Mouse (Mus musculus): Measurements from ENCODE around the gene Fcer2a. TPM values are rescaled to one million over a fixed set of nuclear protein-coding genes. Genes with fewer than 3 reads are reported as not detected.

The Fcer2a gene
- polyA plus RNA-seq (2015; fragmentation: Nextera tagmentation; extraction: Ambion mirVana): 0.08 and 0.09 TPM in 2 replicates

DNA sequence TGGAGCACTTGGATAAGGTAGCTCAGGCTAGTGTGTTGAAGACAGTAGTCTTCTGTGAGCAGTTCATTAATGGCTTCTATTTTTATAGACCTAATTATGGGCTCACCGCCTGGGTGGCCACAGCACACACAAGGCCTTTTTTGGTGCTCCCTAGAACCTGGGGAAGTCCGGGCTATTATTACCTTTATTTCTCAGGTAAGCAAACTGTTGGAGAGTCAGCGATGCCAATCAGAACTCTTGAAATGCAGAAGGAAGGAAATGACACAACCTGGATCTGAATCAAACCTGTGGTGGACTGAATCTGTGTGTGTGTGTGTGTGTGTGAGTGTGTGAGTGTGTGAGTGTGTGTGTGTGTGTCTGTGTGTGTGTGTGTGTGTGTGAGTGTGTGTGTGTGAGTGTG lies at the start of gene Fcer2a:
Gene Fcer2a (minus strand): TSS at position 55 of the 400 bp plus-strand sequence.
- Histone ChIP-seq H3K4me1 (replicated peaks) (no peaks in the 10 kb centered on the region), H3K27me3 (replicated peaks) (no peaks in the 10 kb centered on the region), H3K4me3 (replicated peaks) (no peak within 1 kb of the TSS), H3K4me2 (replicated peaks) (no peak within 1 kb of the TSS), H3K9ac (no peak within 1 kb of the TSS), H3K9me3 (no peaks in the 10 kb centered on the region), H3K36me3 (no peaks in the 10 kb centered on the region), H3K27ac (no peak within 1 kb of the TSS)
- WGBS: 81% methylated on average over 3 of the region's 3 CpGs
- no peak for ATAC-seq

DNA sequence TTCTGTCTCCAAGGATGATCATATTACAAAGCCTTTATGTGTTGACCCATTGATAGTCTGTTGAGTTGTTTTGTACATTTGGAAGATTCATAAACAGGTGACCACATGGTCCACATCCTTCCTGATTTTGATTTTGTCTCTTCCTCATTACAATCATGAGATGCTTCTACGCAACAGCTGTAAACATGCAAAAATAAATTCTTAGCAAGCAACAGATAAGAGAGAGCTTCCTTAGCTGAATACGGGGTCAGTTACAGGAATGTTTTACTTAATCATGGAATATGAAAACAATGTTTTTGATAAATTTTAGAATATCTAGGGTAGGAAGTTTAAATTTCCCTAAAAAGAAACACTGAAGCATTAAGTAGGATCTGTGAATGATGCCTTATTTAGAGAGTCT lies 43.0 kb upstream of the Fcer2a start:
- H3K36me3 ChIP-seq: no peaks in the 10 kb centered on the region
- no peaks in the 10 kb centered on the region for H3K9me3 ChIP-seq
- H3K27ac ChIP-seq: no peak overlapping the region
- ATAC-seq: no peak
- 87% methylated on average over 2 of the region's 2 CpGs for WGBS
- H3K4me1 ChIP-seq (replicated peaks): no peaks in the 10 kb centered on the region
- H3K27me3 ChIP-seq (replicated peaks): no peaks in the 10 kb centered on the region
- H3K4me2 ChIP-seq (replicated peaks): no peak overlapping the region
- no peak overlapping the region for H3K4me3 ChIP-seq (replicated peaks)
- no peak overlapping the region for H3K9ac ChIP-seq

DNA sequence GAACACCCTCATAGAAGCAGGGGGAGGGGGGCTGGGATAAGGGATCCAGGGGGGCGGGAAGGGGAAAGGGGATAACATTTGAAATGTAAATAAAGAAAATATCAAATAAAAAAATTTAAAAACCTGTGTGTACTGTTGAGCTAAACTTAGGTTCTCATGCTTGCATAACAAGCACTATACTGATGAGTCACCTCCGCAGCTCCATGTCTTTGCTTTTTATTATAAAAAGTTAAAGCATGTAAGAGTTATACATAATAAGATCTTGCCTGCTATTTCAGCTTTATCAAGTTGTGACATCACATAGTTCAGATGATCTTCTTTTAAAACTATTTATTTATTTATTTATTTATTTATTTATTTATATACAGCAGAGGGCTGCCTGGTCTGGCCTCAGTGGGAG lies 41.6 kb upstream of the Fcer2a start:
- Histone ChIP-seq H3K4me2 (replicated peaks) (no peak overlapping the region), H3K4me3 (replicated peaks) (no peak overlapping the region), H3K36me3 (no peaks in the 10 kb centered on the region), H3K4me1 (replicated peaks) (no peaks in the 10 kb centered on the region), H3K27ac (no peak overlapping the region), H3K9me3 (no peaks in the 10 kb centered on the region), H3K9ac (no peak overlapping the region), H3K27me3 (replicated peaks) (no peaks in the 10 kb centered on the region)
- WGBS: 96% methylated on average over 2 of the region's 2 CpGs
- no peak for ATAC-seq

DNA sequence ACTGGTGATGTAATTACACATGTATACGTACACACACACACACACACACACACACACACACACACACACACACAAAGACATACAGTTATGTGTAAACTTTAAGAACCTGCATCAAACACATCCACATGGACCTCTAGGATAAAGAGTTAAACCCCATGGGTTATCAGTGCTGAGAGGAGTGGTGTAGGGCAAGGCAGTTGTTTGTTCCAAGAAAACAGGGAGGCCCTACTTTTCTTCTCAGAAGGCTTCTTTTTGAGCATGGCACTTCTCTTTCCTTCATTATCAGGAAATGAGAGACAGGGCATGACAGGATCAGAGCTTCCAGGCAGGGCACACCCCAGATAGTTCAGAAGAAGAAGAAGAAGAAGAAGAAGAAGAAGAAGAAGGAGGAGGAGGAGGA lies 40.1 kb upstream of the Fcer2a start:
- no peak overlapping the region for H3K9ac ChIP-seq
- H3K4me3 ChIP-seq (replicated peaks): no peak overlapping the region
- H3K36me3 ChIP-seq: no peaks in the 10 kb centered on the region
- H3K4me1 ChIP-seq (replicated peaks): no peaks in the 10 kb centered on the region
- no peak for ATAC-seq
- WGBS: 60% methylated on average over 1 of the region's 1 CpGs
- H3K27ac ChIP-seq: no peak overlapping the region
- no peaks in the 10 kb centered on the region for H3K27me3 ChIP-seq (replicated peaks)
- no peaks in the 10 kb centered on the region for H3K9me3 ChIP-seq
- H3K4me2 ChIP-seq (replicated peaks): no peak overlapping the region

DNA sequence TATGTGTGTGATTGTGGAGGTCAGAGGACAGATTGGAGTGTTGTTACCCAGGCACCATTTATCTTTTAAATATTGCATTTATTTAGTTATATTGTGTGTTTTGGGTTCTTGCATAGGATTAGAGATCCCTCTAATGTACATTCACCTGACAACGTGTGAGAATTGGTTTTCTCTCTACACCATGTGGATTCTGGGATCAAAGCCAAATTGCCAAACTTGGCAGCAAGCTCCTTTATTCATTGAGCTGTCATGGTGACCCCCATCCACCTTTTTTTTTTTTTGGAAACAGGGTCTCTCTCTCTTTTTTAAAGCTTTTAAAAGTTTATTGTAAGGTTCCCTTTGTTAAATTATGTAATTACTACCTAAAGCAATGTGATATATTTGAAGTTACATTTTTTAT lies 27.1 kb upstream of the Fcer2a start:
- H3K9me3 ChIP-seq: no peaks in the 10 kb centered on the region
- H3K4me1 ChIP-seq (replicated peaks): no peaks in the 10 kb centered on the region
- no peak overlapping the region for H3K27ac ChIP-seq
- no peaks in the 10 kb centered on the region for H3K27me3 ChIP-seq (replicated peaks)
- ATAC-seq: no peak
- H3K4me2 ChIP-seq (replicated peaks): no peak overlapping the region
- no peaks in the 10 kb centered on the region for H3K36me3 ChIP-seq
- no peak overlapping the region for H3K4me3 ChIP-seq (replicated peaks)
- no peak overlapping the region for H3K9ac ChIP-seq
- 29% methylated on average over 1 of the region's 1 CpGs for WGBS

DNA sequence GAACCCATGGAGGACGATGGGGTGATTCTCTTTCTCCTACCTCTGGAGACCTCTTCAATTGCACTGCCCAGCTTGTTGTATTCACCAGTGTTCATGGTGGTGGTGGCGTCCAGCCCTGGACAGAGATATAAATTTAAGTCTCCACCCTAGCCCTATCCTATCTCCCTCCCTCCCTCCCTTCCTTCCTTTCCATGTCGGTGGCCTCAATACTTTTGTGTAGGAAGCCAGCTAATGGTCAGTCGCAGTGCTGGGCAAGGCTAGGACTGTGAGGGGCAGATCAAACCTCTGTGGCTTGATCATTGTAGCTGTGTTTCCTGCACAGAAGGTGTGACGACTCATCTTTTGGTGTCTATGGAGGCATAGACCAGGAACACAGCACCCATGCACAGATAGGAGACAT lies 26.6 kb upstream of the Fcer2a start, which contains the start of gene Clec4g:
Gene Clec4g (minus strand): TSS at position 101 of the 400 bp plus-strand sequence.
- H3K4me3 ChIP-seq (replicated peaks): no peak within 1 kb of the TSS
- ATAC-seq: no peak
- no peak within 1 kb of the TSS for H3K4me2 ChIP-seq (replicated peaks)
- H3K9me3 ChIP-seq: no peaks in the 10 kb centered on the region
- H3K27ac ChIP-seq: no peak within 1 kb of the TSS
- no peaks in the 10 kb centered on the region for H3K36me3 ChIP-seq
- no peak within 1 kb of the TSS for H3K9ac ChIP-seq
- H3K27me3 ChIP-seq (replicated peaks): no peaks in the 10 kb centered on the region
- 58% methylated on average over 5 of the region's 5 CpGs for WGBS
- no peaks in the 10 kb centered on the region for H3K4me1 ChIP-seq (replicated peaks)

DNA sequence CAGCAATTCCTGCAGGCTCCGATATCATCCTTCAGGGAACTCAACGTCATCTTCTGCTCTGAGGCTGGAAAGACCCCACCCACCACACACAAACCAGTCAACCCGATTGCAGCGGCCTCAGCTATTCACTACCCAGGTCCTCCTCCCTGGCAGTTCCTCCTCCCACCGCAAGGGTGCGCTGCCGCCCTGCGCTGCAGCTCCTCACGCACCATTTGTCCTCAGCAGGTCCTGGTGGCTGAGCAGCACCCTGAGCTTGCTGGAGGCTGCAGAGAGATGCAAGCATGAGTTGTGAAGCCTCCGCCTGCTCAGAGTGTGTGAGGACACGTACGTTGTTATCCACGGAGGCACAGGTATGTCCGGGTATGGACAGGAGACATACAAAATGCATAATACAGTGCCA lies 24.6 kb upstream of the Fcer2a start:
- Histone ChIP-seq H3K9ac (no peak overlapping the region), H3K27ac (no peak overlapping the region), H3K4me3 (replicated peaks) (no peak overlapping the region), H3K4me2 (replicated peaks) (no peak overlapping the region), H3K27me3 (replicated peaks) (no peaks in the 10 kb centered on the region), H3K9me3 (no peaks in the 10 kb centered on the region), H3K36me3 (no peaks in the 10 kb centered on the region), H3K4me1 (replicated peaks) (no peaks in the 10 kb centered on the region)
- ATAC-seq: peak; percentile 68
- 17% methylated on average over 14 of the region's 14 CpGs for WGBS

DNA sequence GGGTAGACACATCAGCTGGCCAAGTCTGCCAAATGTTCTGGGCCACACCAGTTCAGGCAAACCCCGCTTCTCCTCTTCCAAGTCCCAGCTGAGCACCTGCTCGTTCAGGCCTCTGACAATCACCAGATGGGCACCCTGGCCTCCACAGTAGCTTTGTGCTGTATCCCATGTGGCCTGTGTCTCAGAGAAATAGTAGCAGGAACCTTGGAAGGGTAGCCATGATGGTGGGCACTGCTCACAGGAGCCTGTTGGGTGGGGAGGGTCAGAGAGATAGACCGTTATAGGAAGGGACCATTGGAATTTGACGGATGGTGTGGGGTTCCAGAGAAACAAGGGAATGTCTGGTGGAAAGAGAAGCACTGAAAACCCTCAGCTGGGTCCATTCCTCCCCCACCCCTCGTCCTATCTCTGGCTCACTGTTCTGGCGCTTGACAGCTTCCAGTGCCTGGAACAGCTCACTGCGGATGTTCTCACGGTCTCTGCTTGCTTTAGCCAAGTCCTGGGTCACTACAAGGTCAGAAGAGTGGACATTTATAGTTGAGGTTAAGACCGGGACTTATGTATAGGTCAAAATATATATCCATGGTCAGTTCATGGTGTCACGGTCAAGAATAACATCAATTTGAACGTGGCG lies 23.5 kb upstream of the Fcer2a start:
- no peak overlapping the region for H3K4me3 ChIP-seq (replicated peaks)
- no peak overlapping the region for H3K4me2 ChIP-seq (replicated peaks)
- no peak for ATAC-seq
- H3K36me3 ChIP-seq: no peaks in the 10 kb centered on the region
- H3K27ac ChIP-seq: no peak overlapping the region
- WGBS: 55% methylated on average over 12 of the region's 12 CpGs
- no peak overlapping the region for H3K9ac ChIP-seq
- H3K9me3 ChIP-seq: no peaks in the 10 kb centered on the region
- H3K4me1 ChIP-seq (replicated peaks): no peaks in the 10 kb centered on the region
- H3K27me3 ChIP-seq (replicated peaks): no peaks in the 10 kb centered on the region

DNA sequence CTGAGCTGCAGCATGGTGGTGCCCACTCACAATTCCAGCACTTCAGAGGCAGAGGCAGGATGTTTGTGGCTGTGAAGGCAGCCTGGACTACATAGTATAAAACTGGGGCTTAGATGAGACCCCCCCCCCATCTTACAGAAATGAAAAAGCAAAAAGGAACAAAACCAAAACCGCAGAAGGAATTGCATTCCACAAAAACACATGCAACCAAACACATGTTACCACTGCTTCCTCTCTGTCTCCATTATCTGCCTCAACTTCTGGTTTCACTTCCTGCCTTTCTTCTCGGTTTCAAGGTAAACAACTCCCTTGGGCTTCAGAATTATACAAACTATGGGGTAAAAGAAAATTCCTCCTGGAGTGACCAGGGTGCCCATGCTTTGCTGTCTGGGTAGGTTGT lies 17.7 kb upstream of the Fcer2a start:
- Histone ChIP-seq H3K27me3 (replicated peaks) (no peaks in the 10 kb centered on the region), H3K9me3 (no peaks in the 10 kb centered on the region), H3K9ac (no peak overlapping the region), H3K27ac (no peak overlapping the region), H3K4me3 (replicated peaks) (no peak overlapping the region), H3K4me1 (replicated peaks) (no peaks in the 10 kb centered on the region), H3K36me3 (no peaks in the 10 kb centered on the region), H3K4me2 (replicated peaks) (no peak overlapping the region)
- ATAC-seq: no peak
- WGBS: 38% methylated on average over 2 of the region's 2 CpGs

DNA sequence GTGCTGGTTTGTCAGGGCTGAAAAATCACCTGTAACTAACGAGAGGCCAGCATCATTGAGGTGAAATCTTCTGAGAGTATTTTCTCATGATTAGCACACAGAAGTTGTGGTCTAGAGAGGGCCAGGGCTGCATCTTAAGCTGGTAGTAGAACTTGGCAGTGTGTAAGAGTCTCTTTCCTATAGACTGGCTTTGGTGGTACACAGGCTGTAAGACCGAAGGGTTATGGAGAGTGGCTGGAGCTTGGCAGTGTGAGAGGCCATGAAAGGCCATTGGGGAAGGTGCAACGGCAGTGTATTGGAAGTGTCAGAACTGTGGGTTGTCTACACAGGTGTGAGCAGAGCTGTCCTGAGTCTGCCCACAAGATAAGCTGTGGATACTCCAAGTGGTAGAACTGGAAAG lies 16.3 kb upstream of the Fcer2a start:
- H3K4me1 ChIP-seq (replicated peaks): no peaks in the 10 kb centered on the region
- H3K36me3 ChIP-seq: no peaks in the 10 kb centered on the region
- H3K9me3 ChIP-seq: no peaks in the 10 kb centered on the region
- H3K9ac ChIP-seq: no peak overlapping the region
- 84% methylated on average over 3 of the region's 3 CpGs for WGBS
- H3K4me3 ChIP-seq (replicated peaks): no peak overlapping the region
- H3K4me2 ChIP-seq (replicated peaks): no peak overlapping the region
- H3K27me3 ChIP-seq (replicated peaks): no peaks in the 10 kb centered on the region
- ATAC-seq: no peak
- no peak overlapping the region for H3K27ac ChIP-seq

DNA sequence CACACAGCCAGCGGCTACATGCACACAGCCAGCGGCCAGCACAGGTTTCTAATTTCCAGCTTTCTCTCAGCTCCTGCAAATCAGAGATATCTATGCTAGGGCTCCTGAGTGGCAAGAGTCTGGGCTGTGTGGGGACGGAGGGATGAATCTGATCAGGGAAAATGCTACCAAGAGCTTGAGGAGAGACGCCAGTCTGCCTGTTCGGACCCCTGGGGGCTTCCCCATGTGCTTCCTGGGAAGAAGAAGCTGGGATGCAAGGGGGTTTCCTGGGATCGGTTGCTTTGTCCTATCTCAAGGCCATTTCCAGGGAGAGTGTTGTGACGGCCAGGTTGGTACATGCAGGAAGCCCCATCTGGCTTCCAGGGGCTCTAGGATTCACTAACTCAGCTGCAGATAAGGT lies 13.6 kb upstream of the Fcer2a start:
- no peak overlapping the region for H3K9ac ChIP-seq
- H3K27ac ChIP-seq: no peak overlapping the region
- no peaks in the 10 kb centered on the region for H3K4me1 ChIP-seq (replicated peaks)
- no peak overlapping the region for H3K4me3 ChIP-seq (replicated peaks)
- H3K27me3 ChIP-seq (replicated peaks): no peaks in the 10 kb centered on the region
- WGBS: 67% methylated on average over 7 of the region's 7 CpGs
- H3K36me3 ChIP-seq: no peaks in the 10 kb centered on the region
- ATAC-seq: no peak
- H3K9me3 ChIP-seq: no peaks in the 10 kb centered on the region
- H3K4me2 ChIP-seq (replicated peaks): no peak overlapping the region

DNA sequence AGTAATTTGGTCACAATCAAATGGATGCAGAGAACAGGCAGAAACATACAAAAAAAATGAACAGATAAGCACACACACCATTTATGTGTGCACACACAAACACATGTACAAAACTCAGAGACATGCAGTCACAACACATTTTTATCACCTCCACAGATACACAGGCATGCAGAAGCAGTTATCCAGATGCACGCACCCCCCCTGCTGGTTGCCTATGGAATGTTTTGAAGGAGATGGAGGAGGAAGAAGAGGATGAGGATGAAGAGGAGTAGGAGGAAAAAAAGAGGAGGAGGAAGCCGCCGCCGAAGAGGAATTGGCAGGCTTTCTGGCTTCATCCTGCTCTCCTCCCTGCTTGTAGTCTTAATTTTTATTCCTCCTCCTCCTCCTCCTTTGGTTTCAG lies 11.7 kb upstream of the Fcer2a start:
- Histone ChIP-seq H3K9me3 (no peaks in the 10 kb centered on the region), H3K4me3 (replicated peaks) (no peak overlapping the region), H3K27ac (no peak overlapping the region), H3K27me3 (replicated peaks) (no peaks in the 10 kb centered on the region), H3K4me2 (replicated peaks) (no peak overlapping the region), H3K36me3 (no peaks in the 10 kb centered on the region), H3K9ac (no peak overlapping the region), H3K4me1 (replicated peaks) (no peaks in the 10 kb centered on the region)
- no peak for ATAC-seq
- 58% methylated on average over 4 of the region's 4 CpGs for WGBS

DNA sequence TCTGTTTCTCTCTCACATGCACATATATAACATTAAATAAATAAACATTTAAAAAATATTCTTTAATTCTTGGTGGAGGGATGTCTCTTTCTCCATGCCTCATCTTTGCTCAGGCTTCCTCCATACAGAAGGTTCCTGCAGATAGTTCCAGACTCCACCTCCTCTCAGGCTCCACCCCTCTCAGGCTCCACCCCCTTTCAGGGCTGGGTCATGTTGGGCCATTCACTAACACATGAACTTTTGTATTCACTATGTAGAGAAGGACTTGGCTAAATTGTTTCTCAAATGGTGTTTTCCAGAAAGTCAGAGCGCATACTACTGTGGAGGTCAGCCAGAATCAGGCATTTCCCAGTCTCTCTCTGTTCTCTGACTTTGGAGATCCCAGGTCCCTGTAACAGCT lies 7.5 kb upstream of the Fcer2a start:
- ATAC-seq: no peak
- H3K9me3 ChIP-seq: no peaks in the 10 kb centered on the region
- no peak overlapping the region for H3K9ac ChIP-seq
- WGBS: 93% methylated on average over 1 of the region's 1 CpGs
- H3K4me2 ChIP-seq (replicated peaks): no peak overlapping the region
- no peaks in the 10 kb centered on the region for H3K4me1 ChIP-seq (replicated peaks)
- no peaks in the 10 kb centered on the region for H3K36me3 ChIP-seq
- no peak overlapping the region for H3K4me3 ChIP-seq (replicated peaks)
- no peaks in the 10 kb centered on the region for H3K27me3 ChIP-seq (replicated peaks)
- H3K27ac ChIP-seq: no peak overlapping the region

All from intestine, embryonic 15.5 days (tissue).